Mouse (Mus musculus) kidney, postnatal 36 days (tissue): ENCODE data around the gene Tbc1d23.

Experiments used
- DNase-seq, 2 experiments: peaks; one replicate each; pipeline ENCODE4 v3.0.0; 2021 to 2022; ENCODE audit warnings: mixed read lengths in 2 of 2

Tbc1d23 gene

GRCm38 (mm10) chr16:57159835-57160234 lies 71.5 kb downstream of the Tbc1d23 start:
- no peak for DNase-seq

- DNase-seq = no peak
Observed at GRCm38 (mm10) chr16:57157728-57158127, 73.6 kb downstream of the Tbc1d23 start.

- peak; percentile 47 to 70 for DNase-seq
Observed at GRCm38 (mm10) chr16:57157076-57157475, 74.2 kb downstream of the Tbc1d23 start.

GRCm38 (mm10) chr16:57155899-57156298 lies 75.4 kb downstream of the Tbc1d23 start:
- no peak for DNase-seq

GRCm38 (mm10) chr16:57151437-57151836 lies 79.9 kb downstream of the Tbc1d23 start:
- no peak for DNase-seq

- DNase-seq = peak; percentile 42 to 43
Observed at GRCm38 (mm10) chr16:57144741-57145140, 86.6 kb downstream of the Tbc1d23 start.

GRCm38 (mm10) chr16:57133611-57134010 lies 97.7 kb downstream of the Tbc1d23 start:
- DNase-seq = no peak

GRCm38 (mm10) chr16:57132326-57132725 lies 99.0 kb downstream of the Tbc1d23 start:
- no peak for DNase-seq

GRCm38 (mm10) chr16:57131544-57131943 lies 99.8 kb downstream of the Tbc1d23 start:
- DNase-seq = no peak

- DNase-seq = no peak
Observed at GRCm38 (mm10) chr16:57130752-57131400, 100.4 kb downstream of the Tbc1d23 start.

- DNase-seq = no peak
Observed at GRCm38 (mm10) chr16:57127825-57128224, 103.5 kb downstream of the Tbc1d23 start.

- DNase-seq = peak in 1 of 2 experiments; percentile 8
Observed at GRCm38 (mm10) chr16:57126268-57126667, 105.0 kb downstream of the Tbc1d23 start.

GRCm38 (mm10) chr16:57122682-57123445 lies 108.4 kb downstream of the Tbc1d23 start:
- DNase-seq = no peak

- peak in 1 of 2 experiments; percentile 37 for DNase-seq
Observed at GRCm38 (mm10) chr16:57121816-57122415, 109.4 kb downstream of the Tbc1d23 start.

- peak; percentile 96 for DNase-seq
Observed at GRCm38 (mm10) chr16:57120913-57121815, 110.1 kb downstream of the Tbc1d23 start, which contains the start of gene Tomm70a. Gene Tomm70a, plus strand, starts transcription at chr16:57121703.
